Mouse (Mus musculus) cortical plate, adult 2 months (tissue): ENCODE data around the gene Vegfc.

Experiments
- CTCF ChIP-seq: fragments of 200-500 bp; IDR thresholded peaks from 2 replicates; pipeline ENCODE4 v1.5.1; 2011; ENCODE audit warnings: mild to moderate bottlenecking, control low read depth, low read length; ENCODE audit not compliant: insufficient read depth; ENCODE audit errors: extremely low read depth
- POLR2A ChIP-seq: fragments of 200-500 bp; IDR thresholded peaks from 2 replicates; pipeline ENCODE4 v1.6.1; 2011; ENCODE audit warnings: mild to moderate bottlenecking, low read length, control low read depth; ENCODE audit not compliant: insufficient read depth; ENCODE audit errors: extremely low read depth

GRCm38 (mm10) chr8:54185927-54186326 lies 108.5 kb downstream of the Vegfc start:
- TF ChIP-seq CTCF, result no peak
- TF ChIP-seq POLR2A, result no peak
